Mouse (Mus musculus) testis, adult 2 months (tissue): ENCODE measurements around the gene Hk1.

Experiments used
- CTCF ChIP-seq: fragments of 200-500 bp; IDR thresholded peaks from 2 replicates; pipeline ENCODE4 v1.5.1; 2012; ENCODE audit warnings: low read depth, mild to moderate bottlenecking, inconsistent platforms, low read length, moderate library complexity; ENCODE audit not compliant: control insufficient read depth, insufficient read depth, insufficient replicate concordance
- POLR2A ChIP-seq: fragments of 200-500 bp; IDR thresholded peaks from 2 replicates; pipeline ENCODE4 v1.6.1; 2012; ENCODE audit warnings: low read depth, mild to moderate bottlenecking, inconsistent platforms, low read length, moderate library complexity; ENCODE audit not compliant: control insufficient read depth

DNA sequence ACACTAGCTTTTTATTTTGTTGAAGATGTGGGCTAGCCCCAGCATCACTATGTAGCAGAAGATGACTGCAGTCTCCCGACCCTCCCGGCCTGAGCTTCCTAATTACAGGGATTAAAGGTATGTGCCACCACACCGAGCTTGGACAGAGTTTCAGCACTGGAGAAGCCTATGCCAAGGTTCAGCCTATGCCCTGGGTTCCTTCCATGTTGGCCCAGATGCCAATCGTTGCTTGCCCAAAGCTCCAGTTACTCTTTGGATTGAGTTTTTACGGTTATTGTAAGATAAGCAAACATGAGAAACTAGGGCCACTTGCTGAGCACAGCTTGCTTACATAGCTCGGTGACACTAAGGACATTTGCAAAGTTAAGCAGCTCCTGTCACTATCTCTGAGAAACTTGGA lies 74.6 kb downstream of the Hk1 start:
- TF ChIP-seq CTCF: no peak
- TF ChIP-seq POLR2A: no peak
